Mouse (Mus musculus) MEL (cell line): ENCODE measurements at regions not wholly inside any gene's neighbourhood (a gene's known extent, or its start where the extent isn't known, plus 50 kb on each side); places are given as distances from the start of the nearest gene placed in this dataset.

Experiments used
- DNase-seq: peaks from one replicate; pipeline ENCODE4 v3.0.0; 2011; ENCODE audit warnings: low read depth, low spot score
- H3K27ac ChIP-seq: 2 replicates; pipeline ENCODE4 v1.5.1; 2012; ENCODE audit warnings: low read depth, mild to moderate bottlenecking, control low read depth, low read length, moderate library complexity; ENCODE audit not compliant: control insufficient read depth
- H3K27me3 ChIP-seq, 2 experiments: fragments of 150-350 bp in 1 of 2; sonication (generic) in 1 of 2; 2 replicates each; pipeline ENCODE4 v1.6.1; 2012; ENCODE audit warnings: low read length in 2 of 2, mild to moderate bottlenecking in 2 of 2, improper control_type of control experiment in 1 of 2, moderate library complexity in 1 of 2; ENCODE audit not compliant: insufficient read depth in 2 of 2, control insufficient read depth in 1 of 2
- H3K36me3 ChIP-seq, 2 experiments: 2 replicates each; pipeline ENCODE4 v1.6.1; 2012 to 2014; ENCODE audit warnings: low read length in 2 of 2, improper control_type of control experiment in 1 of 2, inconsistent platforms in 1 of 2, mild to moderate bottlenecking in 1 of 2; ENCODE audit not compliant: insufficient read depth in 2 of 2, control insufficient read depth in 1 of 2
- H3K4me1 ChIP-seq, 2 experiments: fragments of 150-350 bp in 1 of 2; sonication (generic) in 1 of 2; 2 replicates each; pipeline ENCODE4 v1.6.1; 2012; ENCODE audit warnings: low read length in 2 of 2, improper control_type of control experiment in 1 of 2, mild to moderate bottlenecking in 1 of 2; ENCODE audit not compliant: insufficient read depth in 2 of 2, control insufficient read depth in 1 of 2
- H3K4me3 ChIP-seq, 2 experiments: fragments of 150-350 bp in 1 of 2; sonication (generic) in 1 of 2; 2 replicates each; pipeline ENCODE4 v1.5.1; 2012; ENCODE audit warnings: low read depth in 2 of 2, low read length in 2 of 2, mild to moderate bottlenecking in 2 of 2, moderate library complexity in 2 of 2, control low read depth in 1 of 2, improper control_type of control experiment in 1 of 2; ENCODE audit not compliant: control insufficient read depth in 1 of 2, insufficient read depth in 1 of 2
- H3K79me2 ChIP-seq: 2 replicates; pipeline ENCODE4 v1.6.1; 2012; ENCODE audit warnings: mild to moderate bottlenecking, low read length, moderate library complexity; ENCODE audit not compliant: control insufficient read depth, poor library complexity, insufficient read depth
- H3K9ac ChIP-seq: 2 replicates; pipeline ENCODE4 v1.6.1; 2012; ENCODE audit warnings: low read depth, mild to moderate bottlenecking, control low read depth, low read length, moderate library complexity; ENCODE audit not compliant: control insufficient read depth, poor library complexity, severe bottlenecking
- H3K9me3 ChIP-seq: fragments of 150-350 bp; sonication (generic); replicated peaks from 2 replicates; pipeline ENCODE4 v1.6.1; 2012; ENCODE audit warnings: mild to moderate bottlenecking, low read length, improper control_type of control experiment, moderate library complexity; ENCODE audit not compliant: insufficient read depth
- CHD2 ChIP-seq: IDR thresholded peaks from 2 replicates; pipeline ENCODE4 v1.6.1; 2011; ENCODE audit warnings: low read length, improper control_type of control experiment
- ELF1 ChIP-seq: IDR thresholded peaks from 2 replicates; pipeline ENCODE4 v1.6.1; 2014; ENCODE audit warnings: low read depth, mild to moderate bottlenecking, inconsistent platforms, low read length, improper control_type of control experiment, moderate library complexity
- GABPA ChIP-seq: IDR thresholded peaks from 2 replicates; pipeline ENCODE4 v1.6.1; 2012; ENCODE audit warnings: low read depth, mild to moderate bottlenecking, inconsistent platforms, low read length, improper control_type of control experiment, moderate library complexity
- HCFC1 ChIP-seq: IDR thresholded peaks from 2 replicates; pipeline ENCODE4 v1.6.1; 2012; ENCODE audit warnings: low read depth, mild to moderate bottlenecking, inconsistent platforms, low read length, improper control_type of control experiment, moderate library complexity
- KAT2A ChIP-seq: conservative IDR thresholded peaks from 2 replicates; pipeline ENCODE4 v1.6.1; 2012; ENCODE audit warnings: low read depth, low read length, improper control_type of control experiment, inconsistent platforms
- MAZ ChIP-seq: IDR thresholded peaks from 2 replicates; pipeline ENCODE4 v1.6.1; 2012; ENCODE audit warnings: low read depth, mild to moderate bottlenecking, inconsistent platforms, low read length, improper control_type of control experiment
- MEF2A ChIP-seq: IDR thresholded peaks from 2 replicates; pipeline ENCODE4 v1.6.1; 2014; ENCODE audit warnings: low read depth, mild to moderate bottlenecking, inconsistent platforms, low read length, improper control_type of control experiment; ENCODE audit not compliant: poor library complexity, insufficient replicate concordance, severe bottlenecking; ENCODE audit errors: extremely low read depth
- MXI1 ChIP-seq: IDR thresholded peaks from 2 replicates; pipeline ENCODE4 v1.6.1; 2011; ENCODE audit warnings: mild to moderate bottlenecking, low read depth, low read length, improper control_type of control experiment
- MYC ChIP-seq: IDR thresholded peaks from 2 replicates; pipeline ENCODE4 v1.6.1; 2011; ENCODE audit warnings: low read depth, mild to moderate bottlenecking, low read length, improper control_type of control experiment, moderate library complexity
- NRF1 ChIP-seq: IDR thresholded peaks from 2 replicates; pipeline ENCODE4 v1.6.1; 2014; ENCODE audit warnings: low read depth, mild to moderate bottlenecking, inconsistent platforms, low read length, improper control_type of control experiment, moderate library complexity; ENCODE audit not compliant: poor library complexity, insufficient read depth, severe bottlenecking
- POLR2AphosphoS2 ChIP-seq: IDR thresholded peaks from 2 replicates; pipeline ENCODE4 v1.6.1; 2011; ENCODE audit warnings: low read length, improper control_type of control experiment
- SMC3 ChIP-seq: IDR thresholded peaks from 2 replicates; pipeline ENCODE4 v1.6.1; 2011; ENCODE audit warnings: low read depth, low read length, improper control_type of control experiment
- TCF12 ChIP-seq: IDR thresholded peaks from 2 replicates; pipeline ENCODE4 v1.6.1; 2014; ENCODE audit warnings: low read depth, mild to moderate bottlenecking, inconsistent platforms, low read length, improper control_type of control experiment, moderate library complexity
- UBTF ChIP-seq: IDR thresholded peaks from 2 replicates; pipeline ENCODE4 v1.6.1; 2012; ENCODE audit warnings: low read depth, mild to moderate bottlenecking, inconsistent platforms, low read length, improper control_type of control experiment, moderate library complexity, borderline replicate concordance; ENCODE audit not compliant: insufficient read depth
- ZKSCAN1 ChIP-seq: IDR thresholded peaks from 2 replicates; pipeline ENCODE4 v1.6.1; 2012; ENCODE audit warnings: low read depth, mild to moderate bottlenecking, inconsistent platforms, low read length, improper control_type of control experiment, moderate library complexity
- ZNF384 ChIP-seq: IDR thresholded peaks from 2 replicates; pipeline ENCODE4 v1.6.1; 2012; ENCODE audit warnings: low read depth, mild to moderate bottlenecking, inconsistent platforms, low read length, improper control_type of control experiment

GRCm38 (mm10) chr17:49377626-49378025 lies 50.5 kb upstream of the Mocs1 start:
- TF ChIP-seq SMC3 (no peak), GABPA (no peak), MAZ (no peak), ELF1 (no peak), ZNF384 (no peak), ZKSCAN1 (no peak), KAT2A (no peak), TCF12 (no peak), MYC (no peak), MEF2A (no peak), HCFC1 (no peak), CHD2 (no peak), NRF1 (no peak), MXI1 (no peak), UBTF (no peak), POLR2AphosphoS2 (no peak)
- no peak overlapping the region for H3K9ac ChIP-seq
- no peak for DNase-seq

More at GRCm38 (mm10) chr17:49377626-49378025, 50.5 kb upstream of the Mocs1 start:
- no peak overlapping the region for H3K27ac ChIP-seq
- H3K79me2 ChIP-seq: no peaks in the 10 kb centered on the region
- no peaks in the 10 kb centered on the region for H3K9me3 ChIP-seq
- H3K4me3 ChIP-seq: no peak overlapping the region
- H3K4me1 ChIP-seq: no peaks in the 10 kb centered on the region
- no peaks in the 10 kb centered on the region for H3K27me3 ChIP-seq
- H3K36me3 ChIP-seq: no peaks in the 10 kb centered on the region
